Mouse (Mus musculus) colon, adult 2 months (tissue): ENCODE results near the gene Dmrtc2. TPM values are rescaled to one million over a fixed set of nuclear protein-coding genes. Genes with fewer than 3 reads are reported as not detected.

ENCODE experiments used
- polyA plus RNA-seq: library from polyadenylated mRNA; depleted of rRNA; stranded (reverse); fragments of >200 nt; gene quantifications from 2 replicates; pipeline ENCODE4 v1.2.3, GENCODE M21; 2012; rRNA removed

Gene Dmrtc2
- not detected in 2 replicates for polyA plus RNA-seq

DNA sequence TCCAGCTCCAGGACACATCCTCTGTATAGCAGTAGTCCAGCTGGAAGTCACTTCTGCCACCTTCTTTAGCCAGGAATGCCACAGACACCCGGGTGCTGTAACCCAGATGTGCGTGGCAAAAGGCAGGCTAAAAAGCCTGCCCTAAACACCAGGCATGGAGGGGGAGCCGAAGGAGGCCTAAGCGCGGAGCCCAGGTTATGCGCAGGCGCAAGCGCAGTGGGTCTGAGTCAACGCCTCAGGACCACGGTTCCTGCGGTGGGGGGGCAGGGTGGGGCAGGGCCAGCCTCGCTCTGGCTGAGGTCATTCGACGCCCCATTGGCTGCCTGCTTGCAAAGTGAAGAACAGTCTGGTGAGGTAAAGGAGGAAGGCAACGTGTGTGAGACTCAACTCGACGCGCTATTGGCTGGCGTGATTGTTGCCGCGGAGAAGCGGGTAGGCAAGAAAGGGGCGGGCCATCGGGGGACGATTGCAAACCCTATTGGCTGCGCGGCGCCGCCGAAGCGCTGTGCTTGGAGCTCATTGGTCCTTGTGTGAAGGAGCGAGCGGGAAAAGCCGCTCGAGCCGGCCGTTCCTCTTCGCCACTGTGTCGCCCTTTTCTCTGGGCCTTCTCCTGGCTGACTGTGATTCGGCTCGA lies at the start of gene Dmrtc2, which contains the start of gene Lypd4:
Gene Dmrtc2, plus strand, starts transcription at position 526 of the 634 bp plus-strand sequence.
Gene Lypd4, minus strand, starts transcription at position 410 of the 634 bp plus-strand sequence.

GRCm38 (mm10) chr7:24861913-24862312 lies 7.9 kb upstream of the Dmrtc2 start, which contains the start of gene Gm9844:
Gene Gm9844 (plus strand): TSS chr7:24862213.

DNA sequence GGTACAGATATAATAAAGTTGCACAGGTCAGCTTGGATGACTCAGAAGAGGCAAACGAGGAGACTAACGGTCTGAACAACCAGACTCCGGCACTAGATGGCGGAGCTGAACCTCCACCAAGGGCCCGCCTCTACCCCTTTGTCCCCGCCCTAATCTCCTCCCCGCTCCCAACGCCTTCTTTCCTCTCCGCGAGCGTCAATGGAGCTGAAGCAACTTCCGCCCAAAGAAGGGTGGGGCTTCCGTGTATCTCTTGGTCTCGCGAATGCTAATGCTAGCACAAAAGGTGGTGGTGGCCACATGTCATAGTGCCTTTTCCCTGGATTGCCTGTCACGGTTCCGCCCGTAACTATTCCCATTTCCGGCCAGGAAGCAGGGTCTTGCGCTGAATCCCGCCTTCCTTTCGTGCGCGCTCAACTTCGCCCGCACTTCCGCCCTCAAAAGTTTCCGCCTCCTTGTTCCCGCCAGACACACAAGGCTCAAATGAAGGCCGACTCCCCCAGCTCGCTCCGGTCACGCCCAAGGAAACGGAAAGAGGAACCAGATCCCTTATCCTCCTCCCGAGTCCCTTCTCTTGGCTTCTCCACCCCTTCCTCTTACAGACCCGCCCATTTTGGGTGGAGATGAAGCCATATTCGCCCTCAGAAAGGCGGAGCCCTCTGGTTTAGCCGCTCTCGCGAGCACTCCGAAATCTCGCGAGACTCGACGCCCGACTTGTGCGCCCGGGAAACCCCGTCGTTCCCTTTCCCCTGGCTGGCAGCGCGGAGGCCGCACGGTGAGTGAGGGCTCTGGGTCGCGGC lies 14.2 kb downstream of the Dmrtc2 start, which contains the start of gene Rps19:
Gene Rps19, plus strand, starts transcription at position 476 of the 797 bp plus-strand sequence.

DNA sequence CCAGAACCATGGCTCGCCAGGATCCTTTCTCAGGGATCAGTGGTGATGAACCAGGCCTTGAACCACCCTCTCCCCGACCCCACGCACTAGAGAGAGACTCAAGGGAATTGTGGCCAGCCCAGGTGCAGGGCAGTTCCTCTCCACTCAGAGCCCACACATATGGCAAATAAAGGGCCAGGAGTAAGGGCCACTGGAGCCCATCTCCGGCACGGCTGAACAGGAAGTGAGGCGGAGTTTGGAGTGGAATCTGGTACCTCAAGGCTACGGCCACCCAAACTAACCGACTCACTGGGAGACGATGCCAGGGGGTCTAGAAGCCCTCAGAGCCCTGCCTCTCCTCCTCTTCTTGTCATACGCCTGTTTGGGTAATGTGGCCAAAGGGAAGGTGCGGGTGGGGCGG lies 27.4 kb downstream of the Dmrtc2 start, which contains the start of gene Cd79a:
Gene Cd79a, plus strand, starts transcription at position 158 of the 400 bp plus-strand sequence.

GRCm38 (mm10) chr7:24902630-24903443 lies 33.0 kb downstream of the Dmrtc2 start, which contains the start of gene Arhgef1:
Gene Arhgef1 (plus strand): TSS chr7:24902912.

Other genes with a start within 250 kb of the Dmrtc2 start
- gene Lypd3, start 233.5 kb upstream of the Dmrtc2 start, polyA plus RNA-seq, result 0.17 TPM in 1 of 2 replicates, not detected in the other
- gene Tex101, start 193.4 kb upstream of the Dmrtc2 start, polyA plus RNA-seq, result not detected in 2 replicates
- gene BC049730, start 160.8 kb upstream of the Dmrtc2 start, polyA plus RNA-seq, result not detected in 2 replicates
- gene Gm4763, start 143.1 kb upstream of the Dmrtc2 start, polyA plus RNA-seq, result not detected in 2 replicates
- gene Cd177, start 109.7 kb upstream of the Dmrtc2 start, polyA plus RNA-seq, result 106 and 208 TPM in 2 replicates
- gene Ceacam10, start 92.9 kb upstream of the Dmrtc2 start, polyA plus RNA-seq, result 37.8 and 48.8 TPM in 2 replicates
- 3.0 and 3.1 TPM in 2 replicates for gene Gm9844, start 7.8 kb upstream of the Dmrtc2 start, polyA plus RNA-seq
- gene Lypd4, start 116 bp upstream of the Dmrtc2 start, polyA plus RNA-seq, result not detected in 2 replicates
- 434 and 588 TPM in 2 replicates for gene Rps19, start 14.3 kb downstream of the Dmrtc2 start, polyA plus RNA-seq
- 27.2 and 28.2 TPM in 2 replicates for gene Cd79a, start 27.3 kb downstream of the Dmrtc2 start, polyA plus RNA-seq
- gene Arhgef1, start 32.9 kb downstream of the Dmrtc2 start, polyA plus RNA-seq, result 160 and 169 TPM in 2 replicates
- not detected in 2 replicates for gene Gm4881, start 74.4 kb downstream of the Dmrtc2 start, polyA plus RNA-seq
- 374 and 519 TPM in 2 replicates for gene Rabac1, start 102.7 kb downstream of the Dmrtc2 start, polyA plus RNA-seq
- gene Atp1a3, start 135.9 kb downstream of the Dmrtc2 start, polyA plus RNA-seq, result 1.3 and 1.8 TPM in 2 replicates
- gene Grik5, start 202.3 kb downstream of the Dmrtc2 start, polyA plus RNA-seq, result 30.4 and 31.0 TPM in 2 replicates
- gene Zfp574, start 202.5 kb downstream of the Dmrtc2 start, polyA plus RNA-seq, result 45.3 and 46.0 TPM in 2 replicates